Mouse (Mus musculus) midbrain, embryonic 11.5 days (tissue): ENCODE results near the gene Sidt1. TPM values are rescaled to one million over a fixed set of nuclear protein-coding genes. Genes with fewer than 3 reads are reported as not detected.

ENCODE experiments used
- ATAC-seq: fragments of 200-750 bp; cut with Nextera tagmentation; 2 replicates; pipeline ENCODE4 v1.8.0; 2017; ENCODE audit warnings: moderate TSS enrichment, moderate library complexity; ENCODE audit not compliant: low FRiP score
- DNase-seq: peaks from one replicate; pipeline ENCODE4 v3.0.0; 2015; ENCODE audit warnings: low spot score; ENCODE audit errors: missing footprints
- H3K27ac ChIP-seq: fragments of 300-500 bp; sonication (generic); 2 replicates; pipeline ENCODE4 v1.5.1; 2014; ENCODE audit warnings: low read depth, low read length
- H3K27me3 ChIP-seq: fragments of 300-500 bp; sonication (generic); 2 replicates; pipeline ENCODE4 v1.6.1; 2014; ENCODE audit warnings: mild to moderate bottlenecking, low read length, moderate library complexity, mixed read lengths; ENCODE audit not compliant: control insufficient read depth, insufficient read depth
- H3K36me3 ChIP-seq: fragments of 300-500 bp; sonication (generic); 2 replicates; pipeline ENCODE4 v1.6.1; 2014; ENCODE audit warnings: mild to moderate bottlenecking, low read length, moderate library complexity, mixed read lengths; ENCODE audit not compliant: control insufficient read depth, insufficient read depth
- H3K4me1 ChIP-seq: fragments of 300-500 bp; sonication (generic); 2 replicates; pipeline ENCODE4 v1.6.1; 2014; ENCODE audit warnings: low read length; ENCODE audit not compliant: control insufficient read depth, insufficient read depth
- H3K4me2 ChIP-seq: fragments of 300-500 bp; sonication (generic); 2 replicates; pipeline ENCODE4 v1.6.1; 2014; ENCODE audit warnings: mild to moderate bottlenecking, moderate library complexity
- H3K4me3 ChIP-seq: fragments of 300-500 bp; sonication (generic); 2 replicates; pipeline ENCODE4 v1.5.1; 2014; ENCODE audit warnings: low read depth, low read length
- H3K9ac ChIP-seq: fragments of 300-500 bp; sonication (generic); 2 replicates; pipeline ENCODE4 v1.6.1; 2014; ENCODE audit warnings: low read length
- H3K9me3 ChIP-seq: fragments of 300-500 bp; sonication (generic); 2 replicates; pipeline ENCODE4 v1.6.1; 2016; ENCODE audit warnings: low read length; ENCODE audit not compliant: control insufficient read depth
- WGBS: fragments of 180-500 bp; shearing (Covaris S2); extraction: QIAGEN DNeasy Blood & Tissue Kit; methylation state at CpG from one replicate; pipeline ENCODE4 v1.1.7; 2014; 5-methylcytosine and 5-hydroxymethylcytosine counted together
- polyA plus RNA-seq: library from polyadenylated mRNA; unstranded; fragments of >200 nt; fragmentation: Nextera tagmentation; extraction: Ambion mirVana; gene quantifications from 2 replicates; pipeline ENCODE4 v1.2.1, GENCODE M21; 2014

The Sidt1 gene
- 0.15 and 0.31 TPM in 2 replicates for polyA plus RNA-seq

GRCm38 (mm10) chr16:44332861-44333284 lies at the start of gene Sidt1:
TSS of gene Sidt1 (minus strand) at chr16:44333196.
- 0 out of 2 replicates have a peak, but pooled peaks cover 5% of the 10 kb centered on the region for H3K4me1 ChIP-seq
- 6% methylated on average over 15 of the region's 15 CpGs for WGBS
- no peaks in the 10 kb centered on the region for H3K36me3 ChIP-seq
- H3K27ac ChIP-seq: no peak within 1 kb of the TSS
- peak within 1 kb of the TSS; percentile 46 for H3K4me3 ChIP-seq
- peaks cover 25% of the 10 kb centered on the region for H3K27me3 ChIP-seq
- H3K9me3 ChIP-seq: peaks cover 5% of the 10 kb centered on the region; the same call in 1 of the 2 replicates
- DNase-seq (no peak), ATAC-seq (no peak)
- peak within 1 kb of the TSS; percentile 95 for H3K4me2 ChIP-seq
- H3K9ac ChIP-seq: peak within 1 kb of the TSS; percentile 63

GRCm38 (mm10) chr16:44381578-44381977 lies 48.6 kb upstream of the Sidt1 start:
- Histone ChIP-seq H3K9ac (no peak overlapping the region), H3K4me1 (no peaks in the 10 kb centered on the region), H3K4me2 (no peak overlapping the region), H3K27ac (no peak overlapping the region), H3K9me3 (no peaks in the 10 kb centered on the region), H3K4me3 (no peak overlapping the region), H3K27me3 (no peaks in the 10 kb centered on the region), H3K36me3 (peaks cover 5% of the 10 kb centered on the region; the same call in 1 of the 2 replicates)
- DNase-seq (peak; percentile 86), ATAC-seq (peak; percentile 64; the same call in 1 of the 2 replicates)
- WGBS: 13% methylated on average over 5 of the region's 5 CpGs

- Histone ChIP-seq H3K36me3 (peaks cover 7% of the 10 kb centered on the region; the same call in 1 of the 2 replicates), H3K9ac (no peak overlapping the region), H3K9me3 (no peaks in the 10 kb centered on the region), H3K27ac (no peak overlapping the region), H3K4me1 (no peaks in the 10 kb centered on the region), H3K4me2 (no peak overlapping the region), H3K4me3 (no peak overlapping the region), H3K27me3 (no peaks in the 10 kb centered on the region)
- ATAC-seq (no peak), DNase-seq (no peak)
- WGBS: 75% methylated on average over 4 of the region's 4 CpGs
These were observed 47.0 kb upstream of the Sidt1 start for GRCm38 (mm10) chr16:44380006-44380405.

GRCm38 (mm10) chr16:44375459-44375858 lies 42.5 kb upstream of the Sidt1 start:
- H3K9ac ChIP-seq: no peak overlapping the region
- no peak for ATAC-seq
- H3K4me2 ChIP-seq: no peak overlapping the region
- H3K9me3 ChIP-seq: no peaks in the 10 kb centered on the region
- no peak overlapping the region for H3K27ac ChIP-seq
- 93% methylated on average over 4 of the region's 4 CpGs for WGBS
- H3K4me3 ChIP-seq: no peak overlapping the region
- no peaks in the 10 kb centered on the region for H3K27me3 ChIP-seq
- DNase-seq: no peak
- no peaks in the 10 kb centered on the region for H3K4me1 ChIP-seq
- peaks cover 9% of the 10 kb centered on the region; the same call in 1 of the 2 replicates for H3K36me3 ChIP-seq

- Histone ChIP-seq H3K4me3 (no peak overlapping the region), H3K9ac (no peak overlapping the region), H3K27me3 (no peaks in the 10 kb centered on the region), H3K4me2 (no peak overlapping the region), H3K4me1 (no peaks in the 10 kb centered on the region), H3K9me3 (no peaks in the 10 kb centered on the region), H3K27ac (no peak overlapping the region), H3K36me3 (peaks cover 5% of the 10 kb centered on the region; the same call in 1 of the 2 replicates)
- DNase-seq (no peak), ATAC-seq (no peak)
- WGBS: 95% methylated on average over 7 of the region's 7 CpGs
These were observed 32.5 kb upstream of the Sidt1 start for GRCm38 (mm10) chr16:44365522-44365921.

GRCm38 (mm10) chr16:44361921-44362890 lies 29.2 kb upstream of the Sidt1 start:
- DNase-seq: no peak

GRCm38 (mm10) chr16:44357571-44358268 lies 24.7 kb upstream of the Sidt1 start:
- 84% methylated on average over 4 of the region's 4 CpGs for WGBS

More at GRCm38 (mm10) chr16:44361921-44362890, 29.2 kb upstream of the Sidt1 start:
- Histone ChIP-seq H3K4me3 (no peak overlapping the region), H3K27ac (no peak overlapping the region), H3K9ac (no peak overlapping the region), H3K4me2 (no peak overlapping the region), H3K27me3 (no peaks in the 10 kb centered on the region), H3K4me1 (no peaks in the 10 kb centered on the region), H3K36me3 (peaks cover 5% of the 10 kb centered on the region; the same call in 1 of the 2 replicates), H3K9me3 (no peaks in the 10 kb centered on the region)
- ATAC-seq: no peak
- 87% methylated on average over 10 of the region's 10 CpGs for WGBS

GRCm38 (mm10) chr16:44356291-44356690 lies 23.3 kb upstream of the Sidt1 start:
- H3K27ac ChIP-seq: no peak overlapping the region
- no peaks in the 10 kb centered on the region for H3K27me3 ChIP-seq
- 88% methylated on average over 7 of the region's 7 CpGs for WGBS
- ATAC-seq (no peak), DNase-seq (no peak)
- H3K36me3 ChIP-seq: peaks cover 3% of the 10 kb centered on the region; the same call in 1 of the 2 replicates
- H3K9me3 ChIP-seq: no peaks in the 10 kb centered on the region
- no peak overlapping the region for H3K4me3 ChIP-seq
- no peak overlapping the region for H3K9ac ChIP-seq
- no peaks in the 10 kb centered on the region for H3K4me1 ChIP-seq
- no peak overlapping the region for H3K4me2 ChIP-seq

More at GRCm38 (mm10) chr16:44357571-44358268, 24.7 kb upstream of the Sidt1 start:
- no peak overlapping the region for H3K4me3 ChIP-seq
- H3K4me2 ChIP-seq: no peak overlapping the region
- no peaks in the 10 kb centered on the region for H3K27me3 ChIP-seq
- H3K9me3 ChIP-seq: no peaks in the 10 kb centered on the region
- H3K36me3 ChIP-seq: peaks cover 5% of the 10 kb centered on the region; the same call in 1 of the 2 replicates
- H3K27ac ChIP-seq: no peak overlapping the region
- no peaks in the 10 kb centered on the region for H3K4me1 ChIP-seq
- no peak overlapping the region for H3K9ac ChIP-seq
- no peak for DNase-seq
- no peak; the same call in 1 of the 2 replicates for ATAC-seq
